Mouse (Mus musculus) heart, embryonic 15.5 days (tissue): Measurements from ENCODE around the gene 2900026A02Rik. TPM values are rescaled to one million over a fixed set of nuclear protein-coding genes. Genes with fewer than 3 reads are reported as not detected.
"Not testable (repeated sequence)": the region's sequence is repeated elsewhere in the genome, so short reads cannot be mapped to it uniquely, and the experiment has no call there.

ENCODE experiments used
- ATAC-seq: fragments of 200-750 bp; cut with Nextera tagmentation; replicated peaks from 2 replicates; pipeline ENCODE4 v1.8.0; 2017; ENCODE audit warnings: low read depth, moderate TSS enrichment; ENCODE audit not compliant: insufficient number of reproducible peaks, insufficient read depth, low FRiP score
- H3K27ac ChIP-seq: fragments of 300-500 bp; sonication (generic); 2 replicates; pipeline ENCODE4 v1.5.1; 2015; ENCODE audit warnings: mild to moderate bottlenecking, inconsistent platforms
- H3K27me3 ChIP-seq: fragments of 300-500 bp; sonication (generic); 2 replicates; pipeline ENCODE4 v1.6.1; 2015; ENCODE audit warnings: inconsistent platforms
- H3K36me3 ChIP-seq: fragments of 300-500 bp; sonication (generic); 2 replicates; pipeline ENCODE4 v1.6.1; 2015; ENCODE audit warnings: mild to moderate bottlenecking, inconsistent platforms
- H3K4me1 ChIP-seq: fragments of 300-500 bp; sonication (generic); replicated peaks from 2 replicates; pipeline ENCODE4 v1.6.1; 2015; ENCODE audit warnings: inconsistent platforms
- H3K4me2 ChIP-seq: fragments of 300-500 bp; sonication (generic); 2 replicates; pipeline ENCODE4 v1.6.1; 2015; ENCODE audit warnings: inconsistent platforms, mild to moderate bottlenecking, moderate library complexity
- H3K4me3 ChIP-seq: fragments of 300-500 bp; sonication (generic); 2 replicates; pipeline ENCODE4 v1.5.1; 2015; ENCODE audit warnings: mild to moderate bottlenecking, inconsistent platforms
- H3K9ac ChIP-seq: fragments of 300-500 bp; sonication (generic); 2 replicates; pipeline ENCODE4 v1.6.1; 2015; ENCODE audit warnings: mild to moderate bottlenecking, inconsistent platforms
- H3K9me3 ChIP-seq: fragments of 300-500 bp; sonication (generic); replicated peaks from 2 replicates; pipeline ENCODE4 v1.6.1; 2016; ENCODE audit warnings: inconsistent platforms
- WGBS: fragments of 180-500 bp; shearing (Covaris S2); methylation state at CpG from one replicate; pipeline ENCODE4 v1.1.7; 2015; ENCODE audit warnings: mixed read lengths; 5-methylcytosine and 5-hydroxymethylcytosine counted together
- polyA plus RNA-seq: library from polyadenylated mRNA; unstranded; fragments of >200 nt; fragmentation: Nextera tagmentation; extraction: Ambion mirVana; gene quantifications from 2 replicates; pipeline ENCODE4 v1.2.1, GENCODE M21; 2015

The 2900026A02Rik gene
- polyA plus RNA-seq, 1 experiment from 2014 or later = 14.1 TPM

GRCm38 (mm10) chr5:113119291-113119690 is 101.7 kb downstream of the 2900026A02Rik start:
- H3K27ac ChIP-seq = peak overlapping the region; percentile 26; the same call in 1 of the 2 replicates
- ATAC-seq = no peak
- H3K4me1 ChIP-seq = peaks cover 90% of the 10 kb centered on the region
- H3K9me3 ChIP-seq = no peaks in the 10 kb centered on the region
- no peak overlapping the region for H3K4me2 ChIP-seq
- WGBS = 55% methylated on average over 9 of the region's 9 CpGs
- H3K27me3 ChIP-seq = no peaks in the 10 kb centered on the region
- no peak overlapping the region for H3K9ac ChIP-seq
- no peak overlapping the region for H3K4me3 ChIP-seq
- H3K36me3 ChIP-seq = no peaks in the 10 kb centered on the region

DNA sequence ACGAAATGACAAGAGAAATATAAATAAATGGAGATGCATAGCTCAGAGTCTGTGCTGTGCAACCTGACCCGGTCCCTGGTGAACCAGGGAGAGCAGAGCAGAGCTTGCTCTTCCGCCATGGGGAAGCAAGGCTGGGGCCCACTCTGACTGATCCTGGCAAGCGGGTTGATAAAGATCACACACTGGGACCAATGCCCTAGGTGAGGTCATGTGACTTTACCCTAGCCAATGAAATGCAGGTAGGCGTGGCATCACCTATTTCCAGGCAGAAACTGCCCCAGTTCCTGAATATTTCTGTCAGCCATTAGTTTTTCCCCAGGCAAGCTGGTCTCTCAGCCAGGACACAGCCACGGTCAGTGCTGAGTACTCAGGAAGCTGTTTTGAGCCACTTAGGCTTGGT is 102.3 kb downstream of the 2900026A02Rik start:
- no peaks in the 10 kb centered on the region for H3K9me3 ChIP-seq
- H3K9ac ChIP-seq = no peak overlapping the region
- H3K4me1 ChIP-seq = peaks cover 91% of the 10 kb centered on the region
- H3K36me3 ChIP-seq = no peaks in the 10 kb centered on the region
- ATAC-seq = no peak
- no peak overlapping the region for H3K4me2 ChIP-seq
- H3K4me3 ChIP-seq = no peak overlapping the region
- WGBS = 44% methylated on average over 6 of the region's 6 CpGs
- no peaks in the 10 kb centered on the region for H3K27me3 ChIP-seq
- H3K27ac ChIP-seq = peak overlapping the region; percentile 26

GRCm38 (mm10) chr5:113117361-113117760 is 103.7 kb downstream of the 2900026A02Rik start:
- Histone ChIP-seq H3K4me1 (peaks cover 91% of the 10 kb centered on the region), H3K9ac (no peak overlapping the region), H3K27me3 (no peaks in the 10 kb centered on the region), H3K9me3 (no peaks in the 10 kb centered on the region), H3K27ac (peak overlapping the region; percentile 6; the same call in 1 of the 2 replicates), H3K4me3 (no peak overlapping the region), H3K4me2 (no peak overlapping the region), H3K36me3 (no peaks in the 10 kb centered on the region)
- ATAC-seq = no peak
- 65% methylated on average over 5 of the region's 5 CpGs for WGBS

DNA sequence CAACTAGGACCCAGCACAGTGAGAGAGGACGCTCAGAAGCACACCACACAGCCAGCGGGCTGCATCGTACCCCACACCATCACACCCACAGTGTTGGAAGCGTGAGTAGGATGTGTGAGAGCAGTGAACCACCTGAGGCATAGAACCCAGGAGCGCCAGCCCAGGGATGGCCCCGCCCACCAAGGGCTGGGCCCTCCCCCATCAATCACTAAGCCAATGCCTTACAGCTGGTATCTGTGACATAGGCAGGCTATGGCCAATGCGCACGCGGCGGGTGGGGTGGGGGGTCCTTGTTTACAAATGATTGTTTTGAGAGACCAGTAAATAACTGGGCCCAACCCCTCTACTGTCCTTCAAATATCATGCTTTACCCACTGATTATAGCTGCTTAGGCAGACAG is 105.1 kb downstream of the 2900026A02Rik start:
- no peaks in the 10 kb centered on the region for H3K9me3 ChIP-seq
- H3K9ac ChIP-seq = no peak overlapping the region
- H3K4me2 ChIP-seq = no peak overlapping the region
- peaks cover 90% of the 10 kb centered on the region for H3K4me1 ChIP-seq
- H3K27me3 ChIP-seq = no peaks in the 10 kb centered on the region
- 65% methylated on average over 10 of the region's 10 CpGs for WGBS
- H3K4me3 ChIP-seq = no peak overlapping the region
- H3K36me3 ChIP-seq = no peaks in the 10 kb centered on the region
- no peak for ATAC-seq
- peak overlapping the region; percentile 94 for H3K27ac ChIP-seq

GRCm38 (mm10) chr5:113114264-113115225 is 106.5 kb downstream of the 2900026A02Rik start:
- peaks cover 86% of the 10 kb centered on the region for H3K4me1 ChIP-seq

DNA sequence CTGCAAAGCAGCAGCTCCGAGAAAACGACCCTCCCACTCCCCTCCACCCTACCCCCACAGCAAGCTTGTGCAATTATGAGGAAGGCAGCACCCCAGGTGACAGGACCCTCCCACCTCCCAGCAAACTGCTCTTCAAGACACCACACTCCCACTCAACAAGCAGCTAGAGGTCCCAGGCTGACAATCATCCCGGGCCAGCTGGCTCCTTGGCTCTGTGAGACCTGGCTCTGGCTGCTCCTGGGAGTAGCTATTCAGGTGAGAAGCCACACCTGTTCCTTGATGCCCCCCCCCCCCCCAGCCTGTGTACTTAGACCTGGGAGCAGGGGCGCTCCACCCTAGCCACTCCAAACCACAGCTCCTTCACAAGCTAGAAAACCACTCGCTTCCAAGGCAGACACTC is 107.9 kb downstream of the 2900026A02Rik start:
- Histone ChIP-seq H3K4me2 (no peak overlapping the region), H3K27me3 (no peaks in the 10 kb centered on the region), H3K9ac (no peak overlapping the region), H3K4me1 (peaks cover 84% of the 10 kb centered on the region), H3K9me3 (no peaks in the 10 kb centered on the region), H3K36me3 (no peaks in the 10 kb centered on the region), H3K4me3 (no peak overlapping the region), H3K27ac (peak overlapping the region; percentile 94)
- ATAC-seq = no peak
- 35% methylated on average over 5 of the region's 5 CpGs for WGBS

More at GRCm38 (mm10) chr5:113114264-113115225, 106.5 kb downstream of the 2900026A02Rik start:
- Histone ChIP-seq H3K36me3 (no peaks in the 10 kb centered on the region), H3K4me2 (peak overlapping the region; percentile 44), H3K27me3 (no peaks in the 10 kb centered on the region), H3K4me3 (no peak overlapping the region), H3K27ac (peak overlapping the region; percentile 94), H3K9me3 (no peaks in the 10 kb centered on the region), H3K9ac (peak overlapping the region; percentile 36; the same call in 1 of the 2 replicates)
- WGBS = 15% methylated on average over 20 of the region's 20 CpGs
- peak; percentile 82 for ATAC-seq

- peak overlapping the region; percentile 29; the same call in 1 of the 2 replicates for H3K4me2 ChIP-seq
- peak overlapping the region; percentile 88 for H3K27ac ChIP-seq
- ATAC-seq = no peak
- peaks cover 89% of the 10 kb centered on the region for H3K4me1 ChIP-seq
- no peaks in the 10 kb centered on the region for H3K9me3 ChIP-seq
- no peaks in the 10 kb centered on the region for H3K27me3 ChIP-seq
- 9% methylated on average over 4 of the region's 4 CpGs for WGBS
- no peak overlapping the region for H3K4me3 ChIP-seq
- H3K36me3 ChIP-seq = no peaks in the 10 kb centered on the region
- H3K9ac ChIP-seq = no peak overlapping the region
Observed at GRCm38 (mm10) chr5:113111336-113111735, 109.7 kb downstream of the 2900026A02Rik start.

DNA sequence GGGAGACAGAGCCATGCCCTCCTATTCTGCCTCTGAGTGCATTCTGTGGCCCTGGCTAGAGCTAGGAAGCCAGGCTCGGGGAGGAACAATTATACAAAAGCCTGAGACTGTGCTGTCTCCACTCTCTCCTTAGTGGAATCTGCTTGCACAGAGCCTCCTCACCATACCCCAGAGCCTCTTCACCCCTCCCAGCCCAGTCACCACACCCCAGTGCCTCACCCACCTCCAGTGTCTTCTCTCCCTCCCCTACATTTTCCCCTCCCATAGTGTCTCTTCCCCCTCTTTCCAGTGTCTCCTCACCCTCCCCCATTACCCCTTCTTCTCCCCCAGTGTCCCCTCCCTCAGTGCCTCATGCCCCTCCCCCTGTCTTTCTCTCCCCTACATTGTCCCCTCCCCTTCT is 110.1 kb downstream of the 2900026A02Rik start:
- peak overlapping the region; percentile 88 for H3K27ac ChIP-seq
- H3K9me3 ChIP-seq = no peaks in the 10 kb centered on the region
- no peak overlapping the region for H3K9ac ChIP-seq
- no peak for ATAC-seq
- WGBS = 18% methylated on average over 1 of the region's 1 CpGs
- peaks cover 85% of the 10 kb centered on the region for H3K4me1 ChIP-seq
- no peaks in the 10 kb centered on the region for H3K36me3 ChIP-seq
- H3K27me3 ChIP-seq = no peaks in the 10 kb centered on the region
- H3K4me2 ChIP-seq = 0 out of 2 replicates have a peak overlapping the region, but pooled peaks have one; percentile 29
- H3K4me3 ChIP-seq = no peak overlapping the region

- H3K4me3 ChIP-seq, ATAC-seq, H3K27ac ChIP-seq, H3K9me3 ChIP-seq, H3K9ac ChIP-seq, H3K27me3 ChIP-seq, H3K4me2 ChIP-seq, H3K36me3 ChIP-seq: not testable (repeated sequence)
- 92% methylated on average over 2 of the region's 2 CpGs for WGBS
- peaks cover 78% of the 10 kb centered on the region for H3K4me1 ChIP-seq
Observed at GRCm38 (mm10) chr5:113109651-113110050, 111.4 kb downstream of the 2900026A02Rik start.

GRCm38 (mm10) chr5:113108165-113108764 is 112.8 kb downstream of the 2900026A02Rik start:
- H3K27ac ChIP-seq = peak overlapping the region; percentile 81
- no peaks in the 10 kb centered on the region for H3K27me3 ChIP-seq
- H3K36me3 ChIP-seq = no peaks in the 10 kb centered on the region
- H3K4me1 ChIP-seq = peaks cover 67% of the 10 kb centered on the region
- ATAC-seq = 0 out of 2 replicates have a peak, but pooled peaks have one; percentile 40
- 32% methylated on average over 11 of the region's 11 CpGs for WGBS
- H3K9ac ChIP-seq = 0 out of 2 replicates have a peak overlapping the region, but pooled peaks have one; percentile 7
- peak overlapping the region; percentile 11; the same call in 1 of the 2 replicates for H3K4me2 ChIP-seq
- no peaks in the 10 kb centered on the region for H3K9me3 ChIP-seq
- H3K4me3 ChIP-seq = no peak overlapping the region

GRCm38 (mm10) chr5:113107709-113108108 is 113.3 kb downstream of the 2900026A02Rik start:
- Histone ChIP-seq H3K27ac (peak overlapping the region; percentile 81), H3K4me1 (peaks cover 63% of the 10 kb centered on the region), H3K27me3 (no peaks in the 10 kb centered on the region), H3K4me3 (no peak overlapping the region), H3K4me2 (no peak overlapping the region), H3K36me3 (no peaks in the 10 kb centered on the region), H3K9ac (no peak overlapping the region), H3K9me3 (no peaks in the 10 kb centered on the region)
- 27% methylated on average over 3 of the region's 3 CpGs for WGBS
- ATAC-seq = peak; percentile 47; the same call in 1 of the 2 replicates
